Mouse (Mus musculus) embryonic fibroblast, embryonic 13.5 days (primary cell): ENCODE data around the gene Gimap8.

ENCODE experiments used
- CTCF ChIP-seq: IDR thresholded peaks from 2 replicates; pipeline ENCODE4 v1.5.1; 2011; ENCODE audit warnings: mild to moderate bottlenecking, control low read depth, low read length, moderate library complexity, borderline replicate concordance; ENCODE audit not compliant: insufficient read depth
- POLR2A ChIP-seq: IDR thresholded peaks from 2 replicates; pipeline ENCODE4 v1.6.1; 2011; ENCODE audit warnings: low read depth, mild to moderate bottlenecking, control low read depth, low read length, moderate library complexity

- TF ChIP-seq CTCF (no peak), POLR2A (no peak)
Measured at GRCm38 (mm10) chr6:48698066-48698856, 51.2 kb downstream of the Gimap8 start.
